Mouse (Mus musculus) myocyte (in vitro differentiated cells): ENCODE measurements at regions not wholly inside any gene's neighbourhood (a gene's known extent, or its start where the extent isn't known, plus 50 kb on each side); places are given as distances from the start of the nearest gene placed in this dataset.

ENCODE experiments used
- H3K27me3 ChIP-seq: one replicate; pipeline ENCODE4 v1.6.1; 2011; ENCODE audit not compliant: control insufficient read depth, insufficient read depth, insufficient read length
- H3K36me3 ChIP-seq: one replicate; pipeline ENCODE4 v1.6.1; 2011; ENCODE audit not compliant: control insufficient read depth, insufficient read depth
- H3K4me2 ChIP-seq: one replicate; pipeline ENCODE4 v1.6.1; 2011; ENCODE audit warnings: low read depth, control low read depth
- H3K4me3 ChIP-seq: one replicate; pipeline ENCODE4 v1.5.1; 2011; ENCODE audit warnings: mild to moderate bottlenecking, control low read depth, moderate library complexity
- H3K79me2 ChIP-seq: one replicate; pipeline ENCODE4 v1.6.1; 2011; ENCODE audit not compliant: control insufficient read depth, insufficient read depth
- H3ac ChIP-seq: one replicate; pipeline ENCODE4 v1.6.1; 2011; ENCODE audit not compliant: control insufficient read depth, insufficient read length
- CEBPB ChIP-seq: IDR thresholded peaks from 2 replicates; pipeline ENCODE4 v1.6.1; 2011; ENCODE audit warnings: mild to moderate bottlenecking, moderate library complexity; ENCODE audit not compliant: poor library complexity, insufficient read depth, severe bottlenecking
- E2F4 ChIP-seq: IDR thresholded peaks from one replicate; pipeline ENCODE4 v1.6.1; 2011; ENCODE audit warnings: mild to moderate bottlenecking, control low read depth, moderate library complexity; ENCODE audit not compliant: insufficient read depth
- MAX ChIP-seq: IDR thresholded peaks from one replicate; pipeline ENCODE4 v1.6.1; 2011; ENCODE audit warnings: low read depth, mild to moderate bottlenecking, control low read depth
- MYOD1 ChIP-seq, 3 experiments: IDR thresholded peaks; one replicate each; pipeline ENCODE4 v1.6.1; 2011; ENCODE audit warnings: control low read depth in 2 of 3, low read depth in 2 of 3, mild to moderate bottlenecking in 2 of 3, moderate library complexity in 1 of 3; ENCODE audit not compliant: insufficient read length in 2 of 3, control insufficient read depth in 1 of 3
- MYOG ChIP-seq, 3 experiments: IDR thresholded peaks; one replicate each; pipeline ENCODE4 v1.6.1; 2011; ENCODE audit warnings: control low read depth in 2 of 3, low read depth in 2 of 3, mild to moderate bottlenecking in 2 of 3; ENCODE audit not compliant: insufficient read length in 2 of 3, control insufficient read depth in 1 of 3, insufficient read depth in 1 of 3
- POLR2A ChIP-seq: IDR thresholded peaks from one replicate; pipeline ENCODE4 v1.6.1; 2011; ENCODE audit warnings: low read depth, mild to moderate bottlenecking, control low read depth, moderate library complexity; ENCODE audit not compliant: insufficient read length
- POLR2AphosphoS2 ChIP-seq: IDR thresholded peaks from one replicate; pipeline ENCODE4 v1.6.1; 2011; ENCODE audit warnings: low read depth, control low read depth; ENCODE audit not compliant: insufficient read length
- REST ChIP-seq: IDR thresholded peaks from one replicate; pipeline ENCODE4 v1.6.1; 2011; ENCODE audit warnings: mild to moderate bottlenecking, control low read depth, moderate library complexity; ENCODE audit not compliant: insufficient read depth, insufficient read length
- SRF ChIP-seq: IDR thresholded peaks from one replicate; pipeline ENCODE4 v1.6.1; 2011; ENCODE audit warnings: low read depth; ENCODE audit not compliant: control insufficient read depth, insufficient read length
- TCF12 ChIP-seq: IDR thresholded peaks from one replicate; pipeline ENCODE4 v1.6.1; 2011; ENCODE audit warnings: mild to moderate bottlenecking, control low read depth; ENCODE audit not compliant: poor library complexity, insufficient read depth, severe bottlenecking
- TCF3 ChIP-seq: IDR thresholded peaks from one replicate; pipeline ENCODE4 v1.6.1; 2011; ENCODE audit warnings: low read depth, control low read depth; ENCODE audit not compliant: insufficient read length
- USF1 ChIP-seq: IDR thresholded peaks from one replicate; pipeline ENCODE4 v1.6.1; 2011; ENCODE audit warnings: low read depth, mild to moderate bottlenecking, control low read depth, moderate library complexity

DNA sequence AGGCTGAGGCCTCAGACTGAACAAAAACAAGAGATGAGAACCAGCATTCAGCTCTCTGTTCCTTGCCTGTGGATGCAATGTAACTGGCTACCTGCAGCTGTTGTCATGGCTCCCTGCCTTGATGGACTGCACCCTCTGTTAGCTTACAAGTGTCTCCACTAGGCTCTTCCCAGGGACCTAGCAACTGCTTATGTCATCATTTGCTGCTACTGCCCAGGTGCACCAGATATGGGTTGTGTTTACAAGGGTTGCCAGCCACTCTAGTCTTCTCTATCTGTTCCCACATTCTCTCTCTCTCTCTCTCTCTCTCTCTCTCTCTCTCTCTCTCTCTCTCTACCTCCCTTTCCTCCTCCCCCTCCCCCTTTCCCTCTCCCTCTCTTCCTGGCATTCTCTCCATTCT is 126.4 kb downstream of the Matn1 start:
- no peak overlapping the region for H3K4me2 ChIP-seq
- H3K36me3 ChIP-seq = no peaks in the 10 kb centered on the region
- no peak overlapping the region for H3ac ChIP-seq
- peaks cover 3% of the 10 kb centered on the region for H3K27me3 ChIP-seq
- TF ChIP-seq POLR2AphosphoS2 (no peak), USF1 (no peak), MYOD1 (IDR thresholded peaks at IDR 0.05; ENCODE audit: control insufficient read depth in 1 of 3, insufficient read length in 2 of 3, low read depth in 2 of 3) (no peak), TCF12 (no peak), MAX (no peak), REST (no peak), POLR2A (no peak), TCF3 (no peak), SRF (no peak), CEBPB (no peak), MYOG (IDR thresholded peaks at IDR 0.05; ENCODE audit: control insufficient read depth in 1 of 3, insufficient read depth in 1 of 3, insufficient read length in 2 of 3, low read depth in 2 of 3) (no peak), E2F4 (no peak)
- H3K79me2 ChIP-seq = no peaks in the 10 kb centered on the region
- no peak overlapping the region for H3K4me3 ChIP-seq

DNA sequence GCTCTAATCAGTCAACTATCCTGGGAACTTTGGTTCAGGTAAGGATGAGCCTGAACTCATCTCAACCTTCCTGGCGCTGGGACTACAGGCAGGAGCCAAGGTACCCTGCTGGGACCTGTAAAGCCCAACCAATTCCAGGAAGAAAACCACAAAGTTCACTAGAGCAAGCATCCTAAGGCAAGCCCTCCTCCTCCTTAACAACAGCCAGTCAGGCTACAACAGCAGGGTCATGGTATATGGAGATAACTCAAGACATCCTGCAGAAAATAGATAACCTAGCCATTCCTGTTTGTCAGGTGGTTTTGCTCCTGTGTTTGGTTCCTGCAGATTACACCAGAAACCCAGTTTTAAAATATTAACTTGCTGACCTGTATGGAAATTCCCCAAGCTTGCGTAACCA is 128.4 kb downstream of the Matn1 start:
- no peak for TF ChIP-seq MAX
- TF ChIP-seq POLR2A = no peak
- no peak for TF ChIP-seq TCF3
- no peak for TF ChIP-seq E2F4
- TF ChIP-seq POLR2AphosphoS2 = no peak
- TF ChIP-seq SRF = no peak
- TF ChIP-seq MYOD1 (IDR thresholded peaks at IDR 0.05; ENCODE audit: control insufficient read depth in 1 of 3, insufficient read length in 2 of 3, low read depth in 2 of 3) = no peak
- no peak for TF ChIP-seq CEBPB
- TF ChIP-seq USF1 = no peak
- TF ChIP-seq REST = no peak
- no peak for TF ChIP-seq MYOG (IDR thresholded peaks at IDR 0.05; ENCODE audit: control insufficient read depth in 1 of 3, insufficient read depth in 1 of 3, insufficient read length in 2 of 3, low read depth in 2 of 3)
- no peak for TF ChIP-seq TCF12
- Histone ChIP-seq H3K27me3 (peaks cover 3% of the 10 kb centered on the region), H3K4me2 (no peak overlapping the region), H3K36me3 (no peaks in the 10 kb centered on the region), H3ac (no peak overlapping the region), H3K4me3 (no peak overlapping the region), H3K79me2 (no peaks in the 10 kb centered on the region)

DNA sequence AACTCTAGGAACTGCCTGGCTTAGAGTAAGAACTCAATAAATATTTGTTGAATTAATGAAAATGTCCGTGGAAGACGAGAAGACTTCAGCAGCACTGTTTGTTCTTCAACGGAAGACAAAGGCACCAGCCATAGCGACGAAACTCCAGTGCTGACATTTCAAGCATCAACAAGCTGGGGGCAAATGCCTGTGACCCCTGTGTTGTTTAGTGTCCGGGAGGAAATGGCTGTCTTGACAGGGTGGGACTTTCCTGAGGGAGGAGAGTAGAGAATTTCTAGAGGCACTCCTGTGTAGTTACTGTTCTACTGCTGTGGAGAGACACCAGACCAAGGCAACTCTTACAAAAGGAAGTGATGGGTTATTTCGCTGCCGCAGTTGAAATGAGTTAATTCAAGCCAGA is 129.2 kb downstream of the Matn1 start:
- Histone ChIP-seq H3K27me3 (peaks cover 3% of the 10 kb centered on the region), H3K4me2 (no peak overlapping the region), H3K4me3 (no peak overlapping the region), H3ac (no peak overlapping the region), H3K36me3 (no peaks in the 10 kb centered on the region), H3K79me2 (no peaks in the 10 kb centered on the region)
- TF ChIP-seq TCF12 (no peak), MAX (no peak), REST (no peak), MYOG (IDR thresholded peaks at IDR 0.05; ENCODE audit: control insufficient read depth in 1 of 3, insufficient read depth in 1 of 3, insufficient read length in 2 of 3, low read depth in 2 of 3) (no peak), POLR2A (no peak), MYOD1 (IDR thresholded peaks at IDR 0.05; ENCODE audit: control insufficient read depth in 1 of 3, insufficient read length in 2 of 3, low read depth in 2 of 3) (no peak), TCF3 (no peak), POLR2AphosphoS2 (no peak), USF1 (no peak), E2F4 (no peak), CEBPB (no peak), SRF (no peak)

DNA sequence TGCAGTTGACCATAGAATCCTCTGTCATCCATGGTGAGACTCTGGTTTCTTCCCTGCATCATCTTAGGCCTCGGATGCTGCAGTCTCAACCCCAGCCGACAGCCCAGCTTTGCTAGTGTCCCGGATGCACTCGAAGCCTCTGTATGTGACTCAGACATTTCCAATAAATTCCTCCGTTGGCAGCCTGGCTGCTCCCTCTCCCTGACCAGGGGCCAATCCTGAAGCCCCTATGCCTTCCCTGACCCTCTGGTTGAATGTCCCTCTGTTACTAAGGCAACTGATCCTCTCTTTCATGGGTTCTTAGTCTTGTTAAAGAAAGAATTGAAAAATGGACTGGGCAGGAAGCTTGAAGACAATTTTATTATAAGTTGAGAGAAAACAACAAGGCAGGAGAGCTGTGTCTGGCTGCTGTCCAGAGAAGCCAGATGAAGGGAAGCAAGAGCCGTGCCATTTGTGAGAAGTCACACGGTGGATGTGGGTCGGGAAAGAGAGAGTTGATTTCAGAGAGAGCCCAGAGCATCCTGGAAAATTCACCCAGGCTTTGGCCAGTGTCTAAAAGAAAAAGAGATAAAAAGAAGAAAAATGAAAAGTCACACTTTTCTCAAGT is 131.2 kb downstream of the Matn1 start:
- no peak overlapping the region for H3K4me2 ChIP-seq
- TF ChIP-seq REST = no peak
- no peak for TF ChIP-seq SRF
- no peak for TF ChIP-seq MAX
- no peak for TF ChIP-seq POLR2A
- no peak for TF ChIP-seq USF1
- no peaks in the 10 kb centered on the region for H3K79me2 ChIP-seq
- H3K4me3 ChIP-seq = no peak overlapping the region
- H3ac ChIP-seq = no peak overlapping the region
- H3K27me3 ChIP-seq = peaks cover 2% of the 10 kb centered on the region
- H3K36me3 ChIP-seq = no peaks in the 10 kb centered on the region

DNA sequence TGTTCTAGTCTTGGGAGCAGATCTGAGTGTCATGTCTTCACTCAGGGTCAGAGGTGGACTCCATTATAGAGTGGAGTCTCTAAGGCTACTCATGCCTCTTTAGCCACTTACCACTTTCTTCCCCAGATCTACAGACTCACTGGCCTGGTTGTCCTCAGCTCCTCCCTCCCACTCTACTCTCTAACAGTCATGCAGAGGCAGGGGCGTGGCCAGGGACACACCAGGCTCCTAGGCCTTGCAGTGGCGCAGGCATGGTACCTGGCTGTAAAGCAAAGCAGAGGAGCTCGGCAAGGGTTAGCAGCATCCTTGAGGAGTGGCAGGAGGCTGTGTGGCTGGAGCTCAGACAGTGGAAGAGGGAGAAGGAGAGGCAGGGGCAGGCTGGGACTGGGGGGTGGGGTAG is 132.4 kb downstream of the Matn1 start:
- no peak overlapping the region for H3K4me2 ChIP-seq
- no peak for TF ChIP-seq POLR2A
- no peak for TF ChIP-seq REST
- no peak for TF ChIP-seq SRF
- no peak for TF ChIP-seq MYOD1 (IDR thresholded peaks at IDR 0.05; ENCODE audit: control insufficient read depth in 1 of 3, insufficient read length in 2 of 3, low read depth in 2 of 3)
- TF ChIP-seq E2F4 = no peak
- no peak for TF ChIP-seq POLR2AphosphoS2
- TF ChIP-seq TCF3 = no peak
- TF ChIP-seq CEBPB = no peak
- no peak for TF ChIP-seq MAX
- no peak for TF ChIP-seq MYOG (IDR thresholded peaks at IDR 0.05; ENCODE audit: control insufficient read depth in 1 of 3, insufficient read depth in 1 of 3, insufficient read length in 2 of 3, low read depth in 2 of 3)
- TF ChIP-seq TCF12 = no peak
- no peak for TF ChIP-seq USF1
- no peak overlapping the region for H3ac ChIP-seq
- no peak overlapping the region for H3K4me3 ChIP-seq
- no peaks in the 10 kb centered on the region for H3K79me2 ChIP-seq
- no peaks in the 10 kb centered on the region for H3K36me3 ChIP-seq
- H3K27me3 ChIP-seq = no peaks in the 10 kb centered on the region
